Mouse (Mus musculus) right cerebral cortex, adult 2 months (tissue): ENCODE measurements at regions not wholly inside any gene's neighbourhood (a gene's known extent, or its start where the extent isn't known, plus 50 kb on each side); places are given as distances from the start of the nearest gene placed in this dataset.

ENCODE experiments used
- DNase-seq, 2 experiments: peaks; one replicate each; pipeline ENCODE4 v3.0.0; 2021 to 2022; ENCODE audit warnings: low spot score in 2 of 2

DNA sequence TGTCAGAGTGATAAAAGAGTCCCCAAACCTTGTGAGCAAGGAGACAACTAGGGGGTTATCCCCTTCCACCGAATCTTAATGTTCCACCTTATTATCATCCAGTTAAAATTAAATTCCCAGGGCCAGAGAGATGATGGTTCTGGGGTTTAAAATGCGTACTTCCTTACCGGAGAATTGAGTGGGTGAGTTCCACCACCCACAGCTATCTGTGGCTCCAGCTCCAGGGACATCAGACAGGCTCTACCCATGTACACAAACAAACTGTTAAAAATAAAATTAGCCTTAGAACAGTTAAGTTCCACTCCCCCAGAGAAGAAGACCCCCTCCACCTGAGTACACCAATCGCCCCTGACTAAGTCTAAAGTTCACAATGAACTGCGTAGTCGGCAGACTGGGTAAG is 52.0 kb upstream of the Mgat5 start:
- peak; percentile 11 to 14 for DNase-seq

DNA sequence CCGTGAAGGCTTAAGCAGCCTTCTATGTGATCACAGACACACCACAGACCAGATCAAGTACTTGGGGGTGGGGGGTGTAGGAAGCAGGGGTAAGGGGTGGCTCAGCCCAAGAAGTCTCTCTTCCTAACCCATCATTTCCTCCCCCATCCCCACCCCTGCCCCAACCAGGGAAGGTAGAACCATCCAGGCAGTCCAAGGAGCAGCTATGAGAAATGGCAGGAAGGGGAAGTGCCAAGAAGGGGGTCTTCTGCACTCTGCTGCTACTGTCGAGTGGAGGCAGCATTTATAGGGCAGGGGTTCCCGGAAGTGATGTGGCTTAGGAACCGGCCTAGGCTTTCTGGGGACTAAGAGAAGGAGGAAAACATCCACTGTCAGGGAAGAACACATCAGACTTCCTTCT is 69.3 kb upstream of the Mgat5 start:
- no peak for DNase-seq

DNA sequence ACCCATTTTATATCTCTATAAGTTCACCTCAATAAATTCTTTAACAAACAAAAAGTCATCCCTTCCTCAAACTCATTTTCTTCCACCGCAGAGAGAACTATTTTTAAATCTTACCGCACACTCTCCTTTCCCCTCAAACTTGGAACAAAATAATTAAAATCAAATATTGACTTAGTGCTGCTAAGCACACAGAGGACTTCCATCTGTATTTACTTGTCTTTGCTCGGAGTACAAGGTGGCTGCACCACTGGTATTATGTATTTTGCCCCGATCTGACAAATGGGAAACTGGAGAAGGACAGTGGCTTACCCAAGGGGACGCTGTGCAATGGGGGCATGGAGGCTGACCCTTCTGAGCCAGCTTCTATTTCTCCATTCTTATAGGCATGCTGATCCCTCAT is 72.9 kb upstream of the Mgat5 start:
- DNase-seq: no peak

DNA sequence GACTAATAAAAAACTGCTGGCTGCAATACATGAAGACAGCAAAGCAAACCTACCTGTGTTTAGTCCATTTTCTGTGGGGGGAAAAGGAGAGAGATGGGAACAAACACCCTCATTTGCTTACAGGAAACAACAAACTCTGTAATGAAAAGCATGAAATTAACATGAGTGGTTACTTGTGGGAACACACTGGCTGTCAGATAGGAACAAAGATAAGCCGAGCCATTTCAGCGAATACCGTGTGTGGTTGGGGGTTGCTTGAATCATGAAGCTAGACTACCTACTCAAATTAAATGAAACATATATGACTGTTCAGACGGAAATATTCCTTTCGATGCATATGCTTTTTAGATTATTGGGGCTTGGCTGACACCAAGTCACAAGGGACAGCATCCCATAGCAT is 80.0 kb upstream of the Mgat5 start:
- DNase-seq: no peak

DNA sequence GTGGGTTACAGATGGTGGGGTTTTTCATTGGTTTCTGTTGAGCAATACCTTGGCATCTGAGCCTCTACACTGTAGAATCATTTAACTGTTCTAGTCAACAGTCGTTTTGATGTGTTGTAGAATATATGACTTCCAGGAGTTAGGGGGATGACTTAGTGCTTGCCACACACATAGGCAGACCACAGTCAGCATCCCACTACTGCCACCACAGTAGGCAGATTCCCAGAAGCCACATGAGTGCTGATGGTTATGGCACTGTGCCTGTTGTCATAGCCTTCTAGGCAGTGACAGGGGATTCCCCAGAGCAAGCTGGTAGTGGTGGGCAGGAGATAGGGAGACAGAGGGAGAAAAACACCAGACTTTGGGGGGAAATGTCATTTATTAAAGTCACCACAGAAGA is 86.8 kb upstream of the Mgat5 start:
- no peak for DNase-seq

DNA sequence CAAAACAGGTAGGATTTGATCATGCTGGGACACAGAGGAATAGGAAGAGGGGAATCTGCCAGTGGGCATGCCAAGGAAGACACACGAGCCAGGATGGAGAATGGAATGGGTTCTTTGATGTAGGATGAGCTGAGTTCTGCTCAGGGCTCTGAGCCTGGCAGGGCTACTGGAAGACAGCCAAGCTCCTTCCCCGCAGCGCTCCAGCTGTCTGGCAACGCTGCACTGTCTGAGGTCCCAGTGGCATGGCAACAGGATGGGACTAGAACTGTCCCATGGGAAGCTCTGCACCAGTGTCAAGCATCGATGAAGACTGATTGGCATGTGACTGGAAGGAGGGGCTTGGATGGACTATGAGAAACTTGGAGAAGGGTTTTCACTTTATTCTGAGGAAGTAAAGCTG is 97.3 kb upstream of the Mgat5 start:
- peak; percentile 47 to 51 for DNase-seq

DNA sequence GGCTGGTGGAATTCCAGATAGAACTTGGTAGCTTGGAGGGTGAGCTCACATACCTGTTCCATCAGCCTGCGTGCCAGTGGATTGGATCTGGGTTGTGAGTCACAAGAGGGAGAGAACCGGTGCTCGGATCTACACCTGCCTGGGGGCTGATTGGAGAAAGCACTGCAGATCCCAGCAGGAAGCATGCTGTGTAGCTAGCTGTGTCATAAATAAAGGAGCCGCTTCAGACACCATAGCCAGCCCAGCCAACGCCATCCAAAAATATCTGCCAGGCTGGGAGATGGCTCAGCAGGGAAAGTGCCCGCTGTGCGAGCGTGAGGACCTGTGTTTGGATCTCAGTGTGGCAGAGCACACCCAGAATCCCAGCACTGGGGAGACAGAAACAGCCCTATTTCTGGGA is 99.0 kb upstream of the Mgat5 start:
- DNase-seq: peak; percentile 67 to 68

DNA sequence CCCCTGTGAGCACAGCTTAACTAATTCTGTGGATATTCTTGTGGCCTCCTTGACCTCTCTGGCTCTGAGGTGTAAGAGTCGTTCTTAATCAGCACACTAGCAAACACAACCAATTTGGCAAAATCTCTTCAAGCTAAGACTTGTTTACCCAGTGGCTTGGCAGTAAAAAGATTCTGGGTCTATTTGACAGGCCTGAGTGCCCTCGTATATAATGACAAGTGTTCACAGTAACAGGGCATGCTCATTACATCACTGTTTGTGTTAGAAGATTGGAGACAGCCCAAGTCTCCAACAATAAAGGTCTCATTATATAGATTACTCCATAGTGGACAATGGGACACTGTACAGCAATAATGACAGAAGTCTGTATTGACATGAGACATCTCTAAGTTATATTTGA is 101.2 kb upstream of the Mgat5 start:
- no peak for DNase-seq

DNA sequence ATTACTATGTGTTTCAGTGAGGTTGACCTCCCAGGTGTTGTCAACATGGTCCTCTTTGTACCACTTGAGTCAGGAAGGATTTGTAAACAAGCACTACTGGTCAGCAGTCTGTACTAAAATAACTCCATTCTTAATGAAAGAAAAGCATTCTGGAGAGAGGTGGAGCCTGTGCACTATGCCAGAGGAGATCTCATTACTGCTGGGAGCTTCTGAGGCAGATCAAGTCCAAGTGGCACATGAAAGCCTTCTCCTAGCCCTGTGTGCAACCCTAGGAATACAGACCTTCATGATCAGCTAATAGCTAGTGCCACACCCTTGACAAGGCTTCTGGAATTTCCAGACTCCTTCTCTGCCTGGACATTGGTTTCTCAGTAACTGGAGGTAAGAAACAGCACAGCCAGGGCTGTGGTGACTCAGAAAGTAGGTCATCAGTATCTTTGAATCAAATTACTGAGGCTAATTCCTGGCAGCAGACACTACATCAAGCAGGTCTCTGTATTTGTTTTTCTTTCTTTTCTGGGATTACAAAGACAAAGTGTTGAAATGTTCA is 105.9 kb upstream of the Mgat5 start:
- DNase-seq: no peak

DNA sequence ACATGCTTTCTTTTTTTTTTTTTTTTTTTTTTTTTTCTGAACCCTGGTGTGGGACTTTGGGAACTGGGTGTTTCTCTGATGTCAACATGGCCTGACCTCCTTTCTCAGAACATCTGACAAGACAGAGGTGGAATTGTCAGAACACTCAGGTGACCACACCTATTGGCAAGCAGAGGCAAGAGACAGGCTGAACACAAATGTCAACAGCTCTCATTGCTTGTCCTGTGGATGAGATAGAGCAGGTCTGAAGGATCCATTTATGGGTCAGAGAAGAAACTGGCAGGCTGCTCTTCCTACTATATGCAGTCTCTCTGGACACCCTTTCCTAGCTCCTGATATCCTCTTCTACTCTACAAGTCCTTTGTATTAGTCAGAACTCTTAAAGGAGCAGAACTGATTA is 117.2 kb upstream of the Mgat5 start:
- no peak for DNase-seq

DNA sequence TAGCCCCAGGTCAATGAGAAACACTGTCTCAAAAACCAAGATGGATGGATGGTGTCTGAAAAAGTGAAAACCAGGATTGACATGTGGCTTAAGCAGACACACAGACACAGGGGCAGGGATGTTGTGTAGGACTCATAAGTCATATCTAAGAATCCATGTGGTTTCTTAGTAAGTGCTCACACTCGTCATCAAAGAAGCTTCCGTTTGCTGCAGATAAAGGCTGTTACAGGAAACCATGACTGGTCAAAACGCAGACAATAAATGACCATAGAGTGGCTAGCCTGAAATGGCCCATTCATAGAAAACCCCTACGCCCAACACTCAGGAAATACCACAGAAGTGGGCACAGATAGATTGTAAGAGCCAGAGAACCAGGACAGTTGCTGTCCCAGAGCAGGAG is 118.8 kb upstream of the Mgat5 start:
- no peak for DNase-seq

DNA sequence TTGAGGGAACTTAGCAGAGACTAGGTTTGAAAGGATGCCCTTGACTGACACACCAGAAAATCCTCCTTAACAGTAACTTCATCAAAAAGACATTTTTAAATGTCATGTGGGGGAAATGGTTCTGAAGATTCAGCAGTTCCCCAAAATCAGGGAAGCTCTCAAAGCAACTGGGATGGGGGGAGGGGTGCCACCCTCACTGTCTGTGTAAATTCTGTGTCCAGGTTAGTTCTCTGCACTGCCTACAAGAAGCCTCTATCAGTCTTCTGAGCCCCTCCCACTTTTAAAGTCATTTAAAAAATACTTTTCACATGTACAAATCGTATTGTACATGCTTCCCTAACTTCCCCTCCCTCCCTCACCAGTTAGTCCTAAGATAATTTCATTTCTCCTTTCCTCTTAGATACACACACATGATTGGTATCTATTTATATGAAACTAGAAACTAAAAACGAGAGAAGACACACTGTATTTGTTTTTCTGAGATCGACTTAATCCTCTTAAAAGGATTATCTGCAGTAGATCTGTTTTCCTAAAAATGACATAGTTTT is 121.0 kb upstream of the Mgat5 start:
- no peak for DNase-seq

DNA sequence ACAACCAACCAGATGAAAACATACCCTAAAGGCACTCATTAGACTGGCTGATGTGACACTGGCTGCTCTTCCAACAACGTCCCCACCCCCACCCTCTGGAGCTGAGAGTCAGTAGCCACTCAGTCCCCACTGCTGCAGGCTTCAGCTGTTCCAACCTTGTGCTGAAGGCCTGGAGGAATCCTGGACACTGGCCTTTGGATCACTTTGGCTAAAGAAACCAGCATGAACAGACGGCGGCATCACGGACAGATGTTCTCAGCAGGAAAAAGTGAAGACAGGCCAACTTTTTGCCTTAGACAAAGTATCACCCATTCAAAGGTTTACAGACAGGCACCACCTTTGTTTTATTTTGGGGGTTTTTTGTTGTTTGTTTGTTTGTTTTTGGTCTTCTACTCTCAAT is 125.8 kb upstream of the Mgat5 start:
- DNase-seq: no peak

DNA sequence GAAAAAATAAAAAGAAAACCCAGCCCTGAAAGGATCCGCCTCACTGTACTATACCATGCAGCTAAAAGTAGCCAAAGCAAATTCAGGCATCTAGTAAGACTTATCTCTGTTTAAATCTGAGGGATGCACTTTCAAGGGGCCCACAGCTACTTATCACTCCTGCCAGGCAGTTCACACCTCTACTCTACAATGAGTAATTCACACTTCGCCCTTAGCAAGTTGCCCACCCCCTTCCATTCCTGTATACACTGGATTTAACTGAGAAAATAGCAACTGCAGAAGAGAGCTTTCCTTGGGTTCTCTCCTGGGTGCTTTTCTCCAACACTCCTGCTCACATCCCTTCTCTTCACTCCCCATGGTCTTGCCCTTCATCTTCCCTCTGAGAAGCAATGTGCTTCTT is 142.4 kb upstream of the Mgat5 start:
- DNase-seq: peak; percentile 43 to 48

DNA sequence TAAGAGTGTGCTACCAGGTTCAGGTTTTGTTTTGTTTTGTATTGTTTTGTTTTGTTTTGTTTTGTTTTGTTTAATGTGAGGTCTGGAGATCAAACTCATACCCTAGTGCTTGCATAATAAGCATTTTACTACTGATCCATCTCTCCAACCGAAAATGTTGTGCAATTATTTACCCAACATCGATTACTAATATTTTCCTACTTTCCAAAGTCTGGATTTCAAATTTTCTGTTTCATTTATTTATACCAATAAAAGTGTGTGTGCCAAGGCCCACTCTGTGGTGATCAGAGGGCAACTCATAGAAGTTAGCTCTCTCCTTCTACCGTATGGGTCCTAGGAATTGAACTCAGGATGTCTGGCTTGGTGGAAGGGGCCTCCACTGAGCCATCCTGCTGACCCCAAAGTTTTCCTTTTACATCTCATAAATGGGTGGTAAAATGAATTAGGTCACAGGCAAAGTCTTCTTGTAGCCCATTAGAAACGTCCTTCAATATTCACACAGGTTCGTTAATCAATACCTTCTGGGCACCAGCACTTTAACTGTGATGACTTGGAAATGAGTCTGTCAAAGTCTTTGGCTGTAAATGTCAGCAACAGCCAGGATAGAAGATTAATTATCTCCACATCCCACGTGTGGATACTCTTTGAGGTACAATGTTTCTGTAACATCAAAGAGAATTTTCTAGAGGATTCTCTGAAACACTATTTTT is 158.9 kb upstream of the Mgat5 start:
- no peak for DNase-seq

DNA sequence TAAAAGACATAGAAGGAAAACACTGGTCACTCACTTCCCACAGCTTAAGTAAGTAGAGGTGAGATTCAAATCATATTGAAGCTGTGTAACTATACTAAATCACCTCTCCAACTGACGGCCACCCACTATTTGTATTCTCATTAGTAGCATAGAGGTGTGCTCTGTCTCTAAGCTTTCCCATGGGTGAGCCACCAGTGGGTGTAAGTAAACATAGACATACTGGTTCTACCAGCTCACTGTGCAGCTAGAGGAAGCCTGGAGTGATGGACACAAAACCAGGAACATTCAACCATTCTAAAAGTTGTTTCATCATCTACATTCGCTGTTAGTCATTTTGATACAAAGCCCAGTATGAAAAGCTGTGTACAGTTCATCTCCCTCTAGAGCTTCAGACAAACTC is 170.1 kb upstream of the Mgat5 start:
- DNase-seq: no peak

DNA sequence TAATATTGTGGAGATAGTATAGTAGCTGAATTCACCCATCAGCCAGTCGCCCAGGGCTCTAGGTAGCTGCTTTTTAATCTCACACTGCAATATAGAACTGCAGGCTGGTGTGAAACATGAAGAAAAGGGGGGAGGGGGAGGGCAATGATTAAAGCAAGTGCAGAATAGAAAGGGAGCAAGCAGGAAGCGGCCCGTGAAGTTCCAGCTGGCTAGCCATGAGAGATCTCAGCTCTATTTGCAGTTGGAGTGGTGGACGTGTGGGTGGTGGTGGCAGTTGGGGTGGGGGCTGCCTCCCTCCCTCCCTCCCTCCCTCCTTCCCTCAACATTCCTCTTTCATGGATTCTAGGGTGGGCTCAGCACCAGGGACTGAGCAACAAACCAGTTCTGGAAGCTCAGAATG is 173.3 kb upstream of the Mgat5 start:
- no peak for DNase-seq

DNA sequence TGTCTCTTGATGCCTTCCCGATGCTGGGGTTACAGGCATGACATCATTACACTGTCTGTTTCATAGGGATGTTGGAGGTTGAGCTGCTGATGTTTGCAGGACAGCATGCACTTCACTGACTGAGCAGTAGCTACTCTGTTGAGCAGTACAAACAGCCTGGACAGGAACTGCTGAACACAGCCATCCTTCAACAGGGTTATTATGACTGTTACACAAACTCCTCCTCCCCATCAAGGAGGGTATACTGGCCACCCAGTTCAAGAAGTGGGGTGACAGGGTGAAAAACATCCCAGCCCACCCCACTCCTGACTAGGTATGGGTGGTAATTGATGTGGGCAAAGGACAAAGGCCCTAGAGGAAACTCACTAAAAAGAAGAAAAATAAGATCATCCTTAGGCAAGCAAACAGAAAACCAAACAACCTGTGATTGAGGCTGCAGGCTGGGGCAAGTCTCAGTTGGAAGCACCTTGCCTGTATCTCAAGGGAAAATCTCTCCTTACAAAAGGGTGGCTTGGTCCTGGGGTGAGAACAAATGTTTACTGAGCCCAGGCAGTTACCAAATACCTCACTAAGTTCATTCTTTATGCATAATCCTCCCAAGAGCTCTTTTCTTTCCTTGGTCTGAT is 175.8 kb upstream of the Mgat5 start:
- no peak for DNase-seq

DNA sequence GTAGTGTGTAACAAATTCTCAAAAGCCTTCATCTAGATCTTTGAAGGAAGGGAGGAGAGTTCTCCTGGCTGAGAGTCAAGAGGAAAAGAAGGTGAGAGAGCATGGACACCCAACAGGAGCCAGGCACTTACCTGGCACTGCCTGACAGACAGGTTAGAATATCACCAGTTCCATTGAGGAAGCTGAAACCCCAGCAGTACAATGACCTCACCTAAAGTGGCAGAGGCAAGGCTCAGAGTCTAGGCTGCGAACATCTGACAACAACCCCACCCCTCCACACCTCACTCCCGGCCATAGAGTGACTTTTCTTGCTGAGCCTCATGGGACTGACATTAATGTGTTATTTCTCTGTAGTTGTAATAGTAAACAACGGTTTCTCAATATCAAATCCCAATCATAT is 181.7 kb upstream of the Mgat5 start:
- no peak for DNase-seq

DNA sequence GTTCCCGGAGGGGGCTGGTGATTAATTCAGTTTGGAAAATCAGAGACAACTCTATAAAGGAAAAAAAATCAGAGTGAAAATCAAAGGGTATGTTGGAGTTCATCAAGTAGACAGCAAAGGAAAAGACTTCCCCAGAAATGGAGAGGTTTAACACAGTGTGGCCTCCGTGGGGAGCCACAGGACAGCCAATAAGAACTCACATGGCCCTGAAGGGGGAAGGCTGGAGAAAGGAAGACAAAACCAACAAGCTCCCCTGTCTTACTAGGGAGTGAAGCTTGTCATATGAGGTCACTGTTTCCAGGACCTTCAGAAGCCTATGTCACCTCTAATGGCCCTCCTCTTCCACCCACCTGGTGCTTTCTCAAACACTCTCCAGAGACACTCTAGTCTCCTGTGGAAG is 187.1 kb upstream of the Nckap5 start:
- peak; percentile 49 to 59 for DNase-seq

DNA sequence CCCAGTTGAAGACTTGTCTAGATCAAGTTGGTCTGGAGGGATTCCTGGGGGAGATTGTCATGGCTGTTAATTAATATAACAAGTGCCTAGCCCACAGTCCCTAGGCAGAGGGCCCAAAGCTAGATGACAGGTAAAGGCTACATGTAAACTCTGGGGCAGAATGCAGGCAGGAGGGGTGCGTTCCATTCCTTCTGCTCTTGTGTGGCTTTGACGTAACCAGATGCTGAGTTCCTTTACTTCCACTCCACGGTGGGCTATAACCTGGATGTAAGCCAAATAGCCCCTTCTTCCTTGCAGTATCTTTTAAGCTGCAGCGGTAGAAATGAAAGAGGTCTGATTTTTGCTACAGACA is 185.3 kb upstream of the Nckap5 start:
- DNase-seq: no peak

DNA sequence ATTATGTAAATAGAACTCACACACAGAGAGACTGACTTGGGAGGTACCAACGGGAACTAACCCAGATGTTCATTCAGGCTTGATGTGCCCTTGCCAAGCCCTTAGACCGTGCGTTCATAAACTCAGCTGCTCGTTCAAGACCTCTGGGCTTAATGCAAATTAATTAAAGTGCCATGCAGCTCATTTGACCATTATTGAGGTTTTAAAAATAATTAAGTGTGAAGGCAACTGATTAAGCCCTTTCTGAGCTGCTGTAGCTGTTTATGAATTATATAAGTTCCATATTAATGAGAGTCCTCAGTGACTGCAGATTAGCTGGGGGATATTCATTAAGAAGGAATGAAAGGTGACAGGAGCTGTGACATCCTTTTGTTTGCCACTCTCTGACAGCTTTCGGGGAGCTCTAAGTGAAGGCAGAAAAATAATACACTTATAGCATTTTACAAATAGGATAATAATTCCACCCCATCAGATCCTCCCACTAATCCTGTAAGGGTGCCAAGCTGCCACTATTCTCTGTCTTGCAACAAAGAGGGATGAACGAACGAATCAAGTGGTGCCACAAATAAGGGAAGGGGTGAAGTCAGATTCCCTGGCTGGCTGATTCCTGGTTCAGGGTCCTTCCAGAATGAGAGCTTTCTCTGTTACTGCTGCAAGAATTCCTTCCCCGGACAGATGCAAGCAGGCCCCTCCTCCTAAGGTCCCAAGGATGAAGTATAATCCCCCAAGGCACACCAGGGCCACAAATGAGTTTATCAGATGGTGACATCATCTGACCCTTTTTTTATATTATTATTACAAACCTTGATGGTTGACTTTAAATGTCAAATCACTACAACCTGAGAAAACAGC is 184.7 kb upstream of the Nckap5 start:
- no peak for DNase-seq

DNA sequence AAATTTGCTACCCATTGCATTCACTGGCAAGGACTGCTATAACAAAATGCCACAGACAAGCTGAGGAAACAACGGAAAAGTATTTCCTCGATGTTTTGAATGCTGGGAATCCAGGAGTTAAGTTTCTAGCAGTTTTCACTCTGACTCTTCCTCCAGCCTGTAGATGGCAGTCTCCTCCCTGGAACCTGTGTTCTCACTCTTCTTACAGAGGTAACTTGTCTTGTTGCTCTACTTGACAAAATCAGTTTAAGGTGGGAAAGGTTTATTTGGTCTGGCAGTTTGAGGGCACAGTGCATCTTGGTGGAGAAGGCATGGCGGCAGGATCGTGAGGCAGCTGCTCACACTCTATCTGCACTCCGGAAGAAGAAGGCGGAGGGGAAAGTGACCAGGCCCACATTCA is 181.3 kb upstream of the Nckap5 start:
- DNase-seq: peak; percentile 29 to 52
